ENCODE assay signal across 8 mouse cellular contexts in the genomic region with DNA sequence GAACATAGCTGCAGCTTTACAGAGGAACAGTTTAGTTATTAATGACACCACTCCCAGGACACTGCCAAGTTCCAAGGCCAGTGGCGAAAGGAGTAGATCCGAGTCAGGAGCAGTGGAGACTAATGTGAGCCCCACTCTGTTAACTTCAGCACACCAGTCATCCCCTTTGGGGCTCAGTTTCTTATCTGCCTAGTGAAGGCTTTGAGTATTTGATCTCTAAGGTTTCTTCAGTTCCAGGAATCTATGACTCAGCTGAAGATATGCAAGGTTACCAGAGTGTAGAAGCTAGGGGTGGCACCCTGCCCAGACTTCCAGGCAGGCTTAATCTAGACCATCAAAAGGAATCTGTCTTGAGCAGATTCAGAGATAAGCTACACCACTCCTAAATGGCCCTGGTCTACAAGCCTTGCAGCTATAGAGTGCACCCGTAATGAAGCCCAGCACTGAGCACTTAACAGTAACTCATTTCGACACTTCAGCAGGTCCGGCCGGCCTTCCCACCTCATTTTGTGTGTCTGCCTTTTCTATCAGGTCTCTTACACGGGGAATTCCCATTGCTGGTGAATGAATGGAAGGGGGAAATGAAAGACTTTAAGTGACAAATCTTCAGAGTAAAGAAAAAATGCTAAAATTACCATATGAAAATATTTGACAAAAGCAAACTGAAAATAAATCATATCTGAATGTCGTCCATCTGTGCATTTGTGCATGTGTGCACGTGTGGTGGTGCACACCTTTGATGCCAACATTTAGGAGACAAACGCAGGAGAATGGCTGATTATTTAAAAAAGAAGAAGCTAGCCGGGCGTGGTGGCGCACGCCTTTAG. TPM values are rescaled to one million over a fixed set of nuclear protein-coding genes. Genes with fewer than 3 reads are reported as not detected.
DNase-seq lines count a peak whose midpoint lies in the region; ATAC-seq and TF ChIP-seq lines count a peak whose summit lies in the region.

No protein-coding gene starts in this region.

- 88% methylated on average over 14 of the region's 14 CpGs for WGBS in hindbrain, embryonic 16.5 days

- H3K4me1 ChIP-seq in hindbrain, embryonic 16.5 days (ENCODE audit: control insufficient read depth, insufficient read depth, low read depth, low read length) = no peaks in the 10 kb centered on the region

- H3K9me3 ChIP-seq in hindbrain, embryonic 16.5 days (ENCODE audit: control insufficient read depth, low read length) = no peaks in the 10 kb centered on the region

- ATAC-seq in common myeloid progenitor, adult 5-6 weeks (replicated peaks; ENCODE audit: low read depth, poor library complexity, severe bottlenecking) = peak; percentile 29
- ATAC-seq in hindbrain, embryonic 16.5 days = no peak

- peaks cover 14% of the 10 kb centered on the region for H3K79me2 ChIP-seq in myocyte (ENCODE audit: control insufficient read depth, insufficient read depth)

- peak; percentile 57 to 60 for DNase-seq in cerebellum, postnatal 36 days
- DNase-seq in cerebellum, adult 11 months = no peak
- peak; percentile 75 for DNase-seq in A20 (ENCODE audit: low read depth, low spot score)
- DNase-seq in kidney, postnatal 14 days = peak; percentile 79
- no peak for DNase-seq in embryo, embryonic 9.5 days (ENCODE audit: extremely low spot score)

- TF ChIP-seq POLR2A in myocyte (IDR thresholded peaks at IDR 0.05; ENCODE audit: insufficient read length, low read depth) = no peak

- peaks cover 2% of the 10 kb centered on the region for H3K36me3 ChIP-seq in myocyte (ENCODE audit: control insufficient read depth, insufficient read depth)
- no peaks in the 10 kb centered on the region for H3K36me3 ChIP-seq in hindbrain, embryonic 16.5 days (ENCODE audit: control insufficient read depth, insufficient read depth, low read length)

- H3K4me3 ChIP-seq in myocyte = no peak overlapping the region
- H3K4me3 ChIP-seq in hindbrain, embryonic 16.5 days (ENCODE audit: low read length) = no peak overlapping the region

- no peak overlapping the region for H3K27ac ChIP-seq in hindbrain, embryonic 16.5 days (ENCODE audit: low read depth, low read length)

- no peaks in the 10 kb centered on the region for H3K27me3 ChIP-seq in myocyte (ENCODE audit: control insufficient read depth, insufficient read depth, insufficient read length)
- no peaks in the 10 kb centered on the region for H3K27me3 ChIP-seq in hindbrain, embryonic 16.5 days (replicated peaks; ENCODE audit: control insufficient read depth, insufficient read depth, low read length)

- peak overlapping the region; percentile 27 for H3K4me2 ChIP-seq in myocyte (ENCODE audit: low read depth)
- no peak overlapping the region for H3K4me2 ChIP-seq in hindbrain, embryonic 16.5 days (ENCODE audit: low read length)

- no peak overlapping the region for H3K9ac ChIP-seq in hindbrain, embryonic 16.5 days (ENCODE audit: low read depth, low read length)

- H3ac ChIP-seq in myocyte (ENCODE audit: control insufficient read depth, insufficient read length) = no peak overlapping the region

TF ChIP-seq in myocyte, 11 proteins besides CTCF, POLR2A, EP300 and RAD21:
- no peak for TF ChIP-seq CEBPB (IDR thresholded peaks at IDR 0.05; ENCODE audit: insufficient read depth, poor library complexity, severe bottlenecking)
- no peak for TF ChIP-seq SRF (IDR thresholded peaks at IDR 0.05; ENCODE audit: control insufficient read depth, insufficient read length, low read depth)
TF ChIP-seq in myocyte: peak in this region for 0.

RNA-seq across cellular contexts. Expression of a gene that starts 21.0 kb away (rescaled TPM):
- 31.5 and 34.1 TPM in 2 replicates for total RNA-seq in common myeloid progenitor, adult 5-6 weeks (2017)
- polyA plus RNA-seq in myocyte (2012; fragmentation: generic; extraction: Trizol) = 138 TPM
- polyA plus RNA-seq in hindbrain, embryonic 16.5 days (2015; fragmentation: Nextera tagmentation; extraction: Ambion mirVana) = 51.1 and 53.7 TPM in 2 replicates

RNA-seq across cellular contexts. Expression of a gene that starts 28.2 kb away (rescaled TPM):
- total RNA-seq in common myeloid progenitor, adult 5-6 weeks (2017) = 222 and 280 TPM in 2 replicates
- polyA plus RNA-seq in myocyte (2012; fragmentation: generic; extraction: Trizol) = 103 TPM
- polyA plus RNA-seq in hindbrain, embryonic 16.5 days (2015; fragmentation: Nextera tagmentation; extraction: Ambion mirVana) = 104 and 108 TPM in 2 replicates

RNA-seq across cellular contexts. Expression of a gene that starts 28.3 kb away (rescaled TPM):
- 402 and 404 TPM in 2 replicates for total RNA-seq in common myeloid progenitor, adult 5-6 weeks (2017)
- 339 TPM for polyA plus RNA-seq in myocyte (2012; fragmentation: generic; extraction: Trizol)
- 249 and 250 TPM in 2 replicates for polyA plus RNA-seq in hindbrain, embryonic 16.5 days (2015; fragmentation: Nextera tagmentation; extraction: Ambion mirVana)

RNA-seq across cellular contexts. Expression of a gene that starts 47.9 kb away (rescaled TPM):
- total RNA-seq in common myeloid progenitor, adult 5-6 weeks (2017) = 0.23 TPM in 1 of 2 replicates, not detected in the other
- polyA plus RNA-seq in myocyte (2012; fragmentation: generic; extraction: Trizol) = 0.07 TPM
- polyA plus RNA-seq in hindbrain, embryonic 16.5 days (2015; fragmentation: Nextera tagmentation; extraction: Ambion mirVana) = 0.10 TPM in 1 of 2 replicates, not detected in the other

RNA-seq across cellular contexts. Expression of a gene that starts 54.7 kb away (rescaled TPM):
- 235 and 315 TPM in 2 replicates for total RNA-seq in common myeloid progenitor, adult 5-6 weeks (2017)
- polyA plus RNA-seq in myocyte (2012; fragmentation: generic; extraction: Trizol) = 3.1 TPM
- 4.8 and 4.9 TPM in 2 replicates for polyA plus RNA-seq in hindbrain, embryonic 16.5 days (2015; fragmentation: Nextera tagmentation; extraction: Ambion mirVana)

Comparison
In these comparisons a context has a peak if more than half of its experiments do, and no peak if none do; other contexts are left out.
1. DNase-seq: peak in cerebellum, postnatal 36 days (2 of 2), A20 (single experiment) and kidney, postnatal 14 days (single experiment); none in cerebellum, adult 11 months (single experiment) and embryo, embryonic 9.5 days (single experiment).